Mouse (Mus musculus): ENCODE results near the gene Ryr3.

DNA sequence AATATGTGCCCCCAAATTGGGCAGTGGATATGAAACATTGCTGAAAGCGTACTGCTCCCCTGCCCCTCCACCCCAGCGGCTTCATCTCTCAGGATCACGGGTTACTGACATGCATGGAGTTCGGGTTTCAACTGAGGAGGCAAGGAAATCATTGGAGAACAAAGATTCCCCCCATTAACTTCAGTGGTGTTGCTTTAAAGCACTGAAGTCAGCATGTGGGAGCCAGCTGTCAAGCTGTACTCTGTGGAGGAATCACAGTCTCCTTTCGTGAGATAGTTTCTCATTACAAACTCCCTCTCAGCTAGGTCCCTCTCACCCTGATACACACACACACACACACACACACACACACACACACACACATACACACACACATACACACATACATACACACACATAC, 35.2 kb downstream of the Ryr3 start:
- TF ChIP-seq CTCF (IDR thresholded peaks at IDR 0.05; ENCODE audit: low read depth) (no peak), EP300 (optimal IDR thresholded peaks at IDR 0.05) (no peak)
